Mouse (Mus musculus) intestine, postnatal 0 days (tissue): Measurements from ENCODE around the gene Enkd1. TPM values are rescaled to one million over a fixed set of nuclear protein-coding genes. Genes with fewer than 3 reads are reported as not detected.

ENCODE experiments used
- ATAC-seq: fragments of 200-750 bp; cut with Nextera tagmentation; 2 replicates; pipeline ENCODE4 v1.8.0; 2017; ENCODE audit warnings: mild to moderate bottlenecking, moderate TSS enrichment, moderate library complexity
- H3K27ac ChIP-seq: fragments of 300-500 bp; sonication (generic); 2 replicates; pipeline ENCODE4 v1.5.1; 2014; ENCODE audit warnings: mild to moderate bottlenecking, low read depth, low read length, moderate library complexity
- H3K27me3 ChIP-seq: fragments of 300-500 bp; sonication (generic); replicated peaks from 2 replicates; pipeline ENCODE4 v1.6.1; 2014; ENCODE audit warnings: low read length, mixed read lengths; ENCODE audit not compliant: control insufficient read depth, insufficient read depth
- H3K36me3 ChIP-seq: fragments of 300-500 bp; sonication (generic); 2 replicates; pipeline ENCODE4 v1.6.1; 2014; ENCODE audit warnings: mild to moderate bottlenecking, moderate library complexity; ENCODE audit not compliant: control insufficient read depth, insufficient read depth
- H3K4me1 ChIP-seq: fragments of 300-500 bp; sonication (generic); replicated peaks from 2 replicates; pipeline ENCODE4 v1.6.1; 2014; ENCODE audit warnings: antibody characterized with exemption, low read length, mixed read lengths; ENCODE audit not compliant: control insufficient read depth, insufficient read depth
- H3K4me2 ChIP-seq: fragments of 300-500 bp; sonication (generic); replicated peaks from 2 replicates; pipeline ENCODE4 v1.6.1; 2014; ENCODE audit warnings: low read depth, mild to moderate bottlenecking, moderate library complexity
- H3K4me3 ChIP-seq: fragments of 300-500 bp; sonication (generic); 2 replicates; pipeline ENCODE4 v1.5.1; 2014; ENCODE audit warnings: low read depth, low read length
- H3K9ac ChIP-seq: fragments of 300-500 bp; sonication (generic); 2 replicates; pipeline ENCODE4 v1.6.1; 2014; ENCODE audit warnings: mild to moderate bottlenecking, low read depth, low read length
- H3K9me3 ChIP-seq: fragments of 300-500 bp; sonication (generic); 2 replicates; pipeline ENCODE4 v1.6.1; 2016; ENCODE audit warnings: mixed run types; ENCODE audit not compliant: control insufficient read depth
- CTCF ChIP-seq: sonication (generic); IDR thresholded peaks from 2 replicates; pipeline ENCODE4 v1.5.1; 2016; ENCODE audit warnings: low read depth, mild to moderate bottlenecking, control low read depth, antibody characterized with exemption, moderate library complexity
- WGBS: fragments of 180-500 bp; shearing (Covaris S2); extraction: QIAGEN DNeasy Blood & Tissue Kit; methylation state at CpG from one replicate; pipeline ENCODE4 v1.1.7; 2014; 5-methylcytosine and 5-hydroxymethylcytosine counted together
- polyA plus RNA-seq: library from polyadenylated mRNA; unstranded; fragments of >200 nt; fragmentation: Nextera tagmentation; extraction: Ambion mirVana; gene quantifications from 2 replicates; pipeline ENCODE4 v1.2.1, GENCODE M21; 2015

Enkd1 gene
- polyA plus RNA-seq, 1 experiment from 2014 or later = 3.8 TPM

- no peak overlapping the region for H3K4me3 ChIP-seq
- H3K9me3 ChIP-seq = no peaks in the 10 kb centered on the region
- H3K4me1 ChIP-seq = no peaks in the 10 kb centered on the region
- no peak overlapping the region for H3K4me2 ChIP-seq
- no peak overlapping the region for H3K27ac ChIP-seq
- no peak overlapping the region for H3K9ac ChIP-seq
- no peaks in the 10 kb centered on the region for H3K27me3 ChIP-seq
- no peak for TF ChIP-seq CTCF
- WGBS = 82% methylated on average over 5 of the region's 5 CpGs
- H3K36me3 ChIP-seq = no peaks in the 10 kb centered on the region
- no peak for ATAC-seq
These were observed 24.2 kb upstream of the Enkd1 start for GRCm38 (mm10) chr8:105732186-105732585.

- no peak for TF ChIP-seq CTCF
- H3K9ac ChIP-seq = no peak overlapping the region
- 81% methylated on average over 18 of the region's 18 CpGs for WGBS
These were observed 19.6 kb upstream of the Enkd1 start for GRCm38 (mm10) chr8:105727397-105728124.

GRCm38 (mm10) chr8:105725726-105726125, 17.7 kb upstream of the Enkd1 start:
- no peak for TF ChIP-seq CTCF
- H3K4me2 ChIP-seq = no peak overlapping the region
- WGBS = 70% methylated on average over 5 of the region's 5 CpGs
- H3K9ac ChIP-seq = no peak overlapping the region
- ATAC-seq = no peak
- H3K9me3 ChIP-seq = no peaks in the 10 kb centered on the region
- no peaks in the 10 kb centered on the region for H3K27me3 ChIP-seq
- no peaks in the 10 kb centered on the region for H3K4me1 ChIP-seq
- no peaks in the 10 kb centered on the region for H3K36me3 ChIP-seq
- no peak overlapping the region for H3K4me3 ChIP-seq
- no peak overlapping the region for H3K27ac ChIP-seq

More at GRCm38 (mm10) chr8:105727397-105728124, 19.6 kb upstream of the Enkd1 start:
- Histone ChIP-seq H3K36me3 (no peaks in the 10 kb centered on the region), H3K4me1 (no peaks in the 10 kb centered on the region), H3K27ac (no peak overlapping the region; the same call in 1 of the 2 replicates), H3K27me3 (no peaks in the 10 kb centered on the region), H3K4me2 (no peak overlapping the region), H3K9me3 (no peaks in the 10 kb centered on the region), H3K4me3 (no peak overlapping the region)
- no peak for ATAC-seq

- Histone ChIP-seq H3K27ac (no peak overlapping the region), H3K9me3 (no peaks in the 10 kb centered on the region), H3K9ac (no peak overlapping the region), H3K27me3 (0 out of 2 replicates have a peak, but pooled peaks cover 3% of the 10 kb centered on the region), H3K4me1 (no peaks in the 10 kb centered on the region), H3K4me2 (no peak overlapping the region), H3K4me3 (no peak overlapping the region), H3K36me3 (no peaks in the 10 kb centered on the region)
- no peak for TF ChIP-seq CTCF
- no peak for ATAC-seq
- 91% methylated on average over 9 of the region's 9 CpGs for WGBS
These were observed 14.9 kb upstream of the Enkd1 start for GRCm38 (mm10) chr8:105722861-105723260.

- Histone ChIP-seq H3K4me3 (no peak overlapping the region), H3K9me3 (no peaks in the 10 kb centered on the region), H3K9ac (no peak overlapping the region), H3K4me1 (no peaks in the 10 kb centered on the region), H3K36me3 (no peaks in the 10 kb centered on the region; the same call in 1 of the 2 replicates), H3K27ac (no peak overlapping the region), H3K4me2 (no peak overlapping the region), H3K27me3 (0 out of 2 replicates have a peak, but pooled peaks cover 3% of the 10 kb centered on the region)
- 83% methylated on average over 4 of the region's 4 CpGs for WGBS
- no peak for TF ChIP-seq CTCF
- no peak for ATAC-seq
These were observed 11.6 kb upstream of the Enkd1 start for GRCm38 (mm10) chr8:105719637-105720036.

DNA sequence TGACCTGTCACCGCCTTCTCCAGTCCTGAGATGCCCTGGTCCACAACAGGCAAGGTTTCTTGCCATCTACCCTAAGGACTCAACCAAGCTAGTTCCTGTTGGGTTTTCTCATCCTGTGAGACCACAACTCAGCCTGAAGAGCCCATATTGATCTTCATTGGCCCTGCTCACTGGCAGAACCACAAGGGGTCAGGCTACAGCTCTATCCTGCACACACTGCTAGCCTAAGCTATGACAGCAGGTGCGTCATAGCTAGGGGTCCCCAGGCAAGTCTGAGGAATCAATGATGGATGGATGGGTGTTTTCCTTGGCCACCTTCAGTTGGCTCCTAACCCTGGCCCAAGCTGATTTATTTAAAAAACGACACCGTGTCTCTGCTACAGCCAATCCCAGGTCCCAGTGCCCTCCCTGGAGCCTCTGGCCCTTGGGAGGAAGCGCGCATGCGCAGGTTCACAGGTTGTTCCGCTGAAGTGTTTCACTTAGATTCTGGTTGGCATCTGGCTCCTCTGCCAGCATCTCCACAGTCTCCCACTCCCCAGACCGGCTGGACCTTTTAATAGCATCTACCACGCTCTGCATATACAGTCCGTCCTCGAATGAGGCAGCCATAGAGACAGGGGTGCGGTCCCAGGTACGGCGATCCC, 8.4 kb upstream of the Enkd1 start:
- no peak for ATAC-seq
- 0 out of 2 replicates have a peak, but pooled peaks cover 3% of the 10 kb centered on the region for H3K27me3 ChIP-seq
- no peaks in the 10 kb centered on the region; the same call in 1 of the 2 replicates for H3K36me3 ChIP-seq
- no peak overlapping the region for H3K4me2 ChIP-seq
- H3K27ac ChIP-seq = no peak overlapping the region
- H3K9me3 ChIP-seq = no peaks in the 10 kb centered on the region
- 93% methylated on average over 15 of the region's 15 CpGs for WGBS
- H3K4me1 ChIP-seq = no peaks in the 10 kb centered on the region
- H3K9ac ChIP-seq = no peak overlapping the region
- no peak overlapping the region for H3K4me3 ChIP-seq
- TF ChIP-seq CTCF = peak; percentile 37
